Mouse (Mus musculus): ENCODE results near the gene Dlg2.

Gene Dlg2

DNA sequence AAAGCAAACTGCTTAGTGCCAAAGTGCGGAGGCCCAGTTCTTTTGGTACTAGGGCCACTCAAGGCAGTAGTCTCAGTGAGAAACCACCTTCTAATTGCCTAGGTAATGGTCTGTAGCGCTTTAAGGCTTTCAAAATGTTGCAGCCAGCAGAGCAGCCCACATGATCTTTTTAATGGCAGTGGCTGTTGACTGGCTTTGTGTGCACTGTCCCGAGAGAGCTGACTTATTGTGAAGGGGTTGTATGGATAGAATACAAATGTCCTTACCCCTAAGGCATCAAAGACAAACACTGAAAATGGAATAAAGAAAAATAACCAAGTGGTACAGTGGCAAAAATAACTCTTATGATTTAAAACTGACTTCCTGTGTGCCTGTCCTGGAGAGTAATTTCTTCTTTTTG is 1443.3 kb downstream of the Dlg2 start:
- no peak for DNase-seq (ENCODE audit: low spot score)

DNA sequence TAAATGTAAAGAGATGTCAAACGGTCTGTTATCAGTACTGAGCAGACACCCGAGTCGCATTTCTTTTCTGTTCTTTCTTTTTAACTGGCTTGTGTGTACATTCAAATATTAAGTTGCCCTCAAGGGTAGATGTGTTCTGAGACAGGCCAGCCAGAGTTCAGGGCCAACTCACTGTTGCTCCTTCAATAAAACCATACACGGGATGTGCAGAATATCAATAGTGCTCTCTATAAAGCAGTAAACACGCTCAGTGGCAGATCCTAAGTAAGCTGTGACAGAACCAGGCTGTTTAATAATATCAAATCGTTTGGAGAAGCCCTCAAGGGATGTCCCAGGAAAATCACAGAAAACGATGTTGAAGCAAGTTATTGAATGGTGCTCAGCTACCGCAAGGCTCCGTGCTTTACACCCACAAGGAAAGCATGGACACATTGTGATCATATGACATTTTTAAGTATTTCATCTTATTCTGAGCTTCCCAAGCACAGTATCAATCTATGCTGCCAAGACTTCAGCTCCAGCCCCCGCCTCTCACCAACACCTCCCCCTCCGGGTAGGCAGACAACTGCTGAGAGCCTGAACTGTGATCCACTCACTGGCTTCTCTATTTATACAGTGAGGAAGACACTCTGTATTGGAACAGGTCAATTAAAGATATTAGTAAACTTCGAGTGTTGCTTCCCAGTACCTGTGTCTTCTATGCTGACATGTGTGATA is 1458.6 kb downstream of the Dlg2 start:
- no peak for DNase-seq (ENCODE audit: low spot score)

DNA sequence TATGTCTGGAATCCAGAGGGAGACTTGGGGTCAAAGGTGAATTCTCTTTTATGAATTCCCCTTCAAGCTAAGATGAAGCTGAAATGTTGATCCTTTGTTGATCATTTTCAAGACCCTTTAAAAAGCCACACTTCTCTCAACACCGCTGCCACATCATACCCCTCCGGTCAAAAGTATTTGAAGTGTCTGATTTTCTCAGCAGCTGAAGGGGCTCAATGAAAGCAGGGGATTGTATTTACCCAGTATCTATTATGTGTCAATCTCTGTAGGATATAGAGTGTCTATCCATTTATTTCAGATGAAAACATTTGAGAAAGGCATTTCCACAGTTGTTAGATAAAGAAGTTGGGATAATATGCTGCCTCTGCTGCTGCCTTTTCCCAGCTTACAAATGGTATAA is 1459.7 kb downstream of the Dlg2 start:
- DNase-seq (ENCODE audit: low spot score), result no peak

DNA sequence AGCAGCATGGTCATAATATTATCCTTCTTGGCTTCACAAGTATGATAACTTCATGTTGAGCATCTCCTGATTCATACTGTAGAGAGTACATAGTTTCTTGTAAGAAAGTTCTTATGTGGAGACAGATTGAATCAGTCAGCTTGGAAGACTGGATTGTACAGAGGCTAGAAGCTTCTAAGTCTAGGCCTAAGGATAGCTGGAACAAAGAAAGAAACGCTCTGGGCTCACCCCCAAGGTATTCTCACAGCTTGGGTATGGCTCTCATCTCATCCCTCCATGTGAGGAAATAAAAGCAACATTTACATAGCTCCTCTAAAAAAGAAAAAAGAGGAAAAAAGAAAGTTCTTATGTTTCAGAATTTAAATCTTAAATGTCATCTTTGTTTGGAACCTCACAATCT is 1466.8 kb downstream of the Dlg2 start:
- DNase-seq (ENCODE audit: low spot score), result no peak

DNA sequence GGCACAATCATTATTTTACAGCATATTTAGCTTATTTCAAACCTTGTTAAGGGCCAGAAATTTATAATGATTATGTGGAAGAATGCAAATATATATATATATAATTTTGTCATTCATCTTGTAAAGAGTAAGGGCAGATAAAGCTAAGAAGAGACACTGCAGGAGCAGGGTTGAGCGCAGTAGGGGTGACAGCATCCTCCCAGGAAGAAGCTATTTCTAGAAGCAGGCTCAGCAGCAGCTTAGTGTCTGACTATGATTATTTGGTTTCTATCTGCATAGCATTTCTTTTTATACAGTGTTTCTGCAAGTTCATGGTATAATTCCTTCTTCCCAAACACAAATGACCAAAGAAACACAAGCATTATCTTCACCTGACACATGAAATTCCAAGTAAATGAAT is 1479.1 kb downstream of the Dlg2 start:
- DNase-seq (ENCODE audit: low spot score), result no peak

DNA sequence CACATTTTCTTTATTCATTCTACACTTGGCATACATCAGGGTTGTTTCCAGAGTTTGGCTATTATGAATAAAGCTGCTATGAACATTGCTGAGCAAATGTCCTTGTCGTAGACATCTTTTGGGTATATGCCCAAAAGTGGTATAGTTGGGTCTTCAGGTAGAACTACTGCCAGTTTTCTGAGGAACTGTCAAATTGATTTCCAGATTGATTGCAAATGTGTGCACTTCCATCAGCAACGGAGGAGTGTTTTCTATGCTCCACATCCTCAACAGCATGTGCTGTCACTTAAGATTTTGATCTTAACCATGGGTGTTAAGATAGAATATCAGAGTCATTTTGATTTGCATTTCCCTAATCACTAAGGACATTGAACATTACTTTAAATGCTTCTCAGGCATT is 1486.5 kb downstream of the Dlg2 start:
- no peak for DNase-seq (ENCODE audit: low spot score)

DNA sequence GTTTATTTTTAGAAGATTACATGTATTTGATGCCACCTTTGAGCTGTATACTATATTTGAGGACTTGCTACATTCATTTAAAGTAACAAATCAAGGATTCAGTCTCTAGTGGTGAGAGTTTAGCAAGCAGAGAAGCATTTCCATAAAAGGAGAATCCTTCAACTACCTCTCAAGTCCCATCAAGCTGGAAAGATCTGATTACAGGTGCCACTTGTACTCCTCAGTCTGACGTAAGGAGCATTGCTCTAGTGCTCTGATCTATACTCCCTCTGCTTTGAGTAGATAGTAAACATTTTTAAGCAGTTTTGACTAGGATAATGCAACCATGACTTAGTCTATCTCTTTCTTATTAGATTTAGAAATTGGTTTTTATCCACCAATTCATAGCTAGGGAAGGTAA is 1496.5 kb downstream of the Dlg2 start:
- no peak for DNase-seq (ENCODE audit: low spot score)

DNA sequence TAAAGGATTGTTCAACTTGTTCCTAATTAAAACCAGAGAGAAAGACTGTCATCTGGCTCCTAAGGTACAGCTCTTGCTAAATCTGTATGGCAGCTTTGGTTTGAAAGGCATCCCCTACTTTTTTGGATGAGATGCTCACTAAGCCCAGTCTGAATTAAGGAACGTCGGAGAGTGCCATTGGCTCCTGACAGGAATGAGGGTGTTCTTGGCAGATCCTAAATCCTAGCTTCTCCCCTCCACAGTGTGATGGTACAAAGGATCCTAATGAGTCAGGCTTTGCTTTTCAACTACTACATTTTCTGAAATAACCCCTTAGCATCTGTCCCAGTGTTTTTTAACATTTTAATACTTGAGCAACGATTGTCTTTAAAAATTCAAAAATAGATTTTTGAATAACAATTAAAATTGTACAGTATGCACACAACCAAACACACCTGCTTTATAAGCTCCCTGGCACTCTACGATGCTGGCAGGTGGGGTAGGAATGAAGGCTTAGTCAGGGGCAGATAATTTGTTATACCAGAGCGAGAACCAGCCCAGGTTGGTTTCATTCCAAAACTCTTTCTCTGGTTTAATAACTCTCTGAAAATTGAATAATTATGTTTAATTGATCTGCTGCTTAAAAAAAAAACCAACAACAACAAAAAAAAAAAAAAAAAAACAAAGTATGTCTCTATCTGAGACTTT is 1527.4 kb downstream of the Dlg2 start:
- no peak for DNase-seq (ENCODE audit: low spot score)

DNA sequence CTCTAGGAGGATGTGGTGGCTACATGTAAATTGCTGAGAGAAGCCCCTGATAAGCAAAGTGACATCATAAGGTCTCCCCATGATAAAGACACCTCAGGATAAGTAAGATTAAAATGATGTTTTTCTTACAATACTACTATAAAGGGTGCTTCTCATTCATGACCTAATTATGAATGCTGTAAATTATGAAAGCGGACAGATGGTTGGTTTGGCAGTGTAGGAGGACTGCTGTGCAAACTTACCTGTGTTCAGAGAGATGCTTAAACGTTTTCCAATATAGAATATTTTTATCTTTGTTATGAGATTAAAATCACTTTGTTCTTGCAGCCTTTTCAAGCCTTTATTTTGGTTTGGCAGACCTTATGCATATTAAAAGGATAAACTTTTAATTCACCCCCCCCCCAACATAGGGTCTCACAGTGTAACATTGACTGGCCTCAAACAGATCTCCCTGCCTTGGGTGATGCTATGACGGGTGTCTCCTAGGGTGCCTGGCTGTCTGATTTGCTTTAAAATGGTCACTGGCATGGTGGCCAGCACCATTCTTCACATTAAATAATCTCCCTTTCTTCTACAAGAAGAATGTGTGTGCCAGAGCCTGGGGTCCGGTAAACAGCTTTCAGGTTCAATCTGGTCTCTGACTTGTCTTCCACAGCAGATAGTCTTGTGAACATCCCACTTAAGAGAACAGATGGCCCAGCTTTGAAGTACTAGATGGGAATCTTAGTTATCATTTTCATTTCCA is 1529.4 kb downstream of the Dlg2 start:
- no peak for DNase-seq (ENCODE audit: low spot score)

DNA sequence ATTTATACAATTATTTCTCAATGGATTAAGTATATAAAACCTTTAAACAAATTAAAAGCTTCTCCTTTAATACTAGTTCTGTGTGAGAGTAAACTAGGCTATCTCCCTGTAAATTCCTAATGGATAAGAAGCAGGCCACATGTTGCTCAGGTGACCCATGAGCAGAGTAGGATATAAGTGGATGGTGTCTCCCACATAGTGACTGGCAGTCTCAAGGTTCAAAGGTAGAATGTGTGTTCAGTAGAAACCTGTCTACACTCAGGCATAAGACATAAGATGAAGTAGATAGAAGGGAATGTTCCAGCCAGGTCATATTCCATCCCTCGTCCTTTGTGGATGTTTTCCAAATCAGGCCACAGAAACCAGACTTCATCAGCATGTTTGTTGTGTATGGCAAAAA is 1532.2 kb downstream of the Dlg2 start:
- no peak for DNase-seq (ENCODE audit: low spot score)

DNA sequence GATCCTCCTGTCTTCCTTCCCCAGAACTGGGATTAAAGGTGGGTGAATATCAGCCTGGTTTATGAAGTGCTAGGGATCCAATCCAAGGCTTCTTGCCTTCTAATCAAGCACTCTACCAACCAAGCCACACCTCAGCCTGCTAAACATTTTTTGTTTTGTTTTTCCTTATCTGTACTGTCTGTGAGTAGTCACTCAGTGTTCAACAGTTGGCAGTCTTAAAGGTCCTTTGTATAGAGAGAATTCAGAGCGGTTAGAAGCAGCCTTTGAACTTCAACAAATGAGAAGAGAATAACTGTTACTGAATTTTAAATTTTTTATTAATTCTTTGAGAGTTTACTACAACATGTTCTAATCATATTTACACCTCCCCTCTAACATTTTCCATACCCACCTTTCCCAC is 1548.5 kb downstream of the Dlg2 start:
- no peak for DNase-seq (ENCODE audit: low spot score)

DNA sequence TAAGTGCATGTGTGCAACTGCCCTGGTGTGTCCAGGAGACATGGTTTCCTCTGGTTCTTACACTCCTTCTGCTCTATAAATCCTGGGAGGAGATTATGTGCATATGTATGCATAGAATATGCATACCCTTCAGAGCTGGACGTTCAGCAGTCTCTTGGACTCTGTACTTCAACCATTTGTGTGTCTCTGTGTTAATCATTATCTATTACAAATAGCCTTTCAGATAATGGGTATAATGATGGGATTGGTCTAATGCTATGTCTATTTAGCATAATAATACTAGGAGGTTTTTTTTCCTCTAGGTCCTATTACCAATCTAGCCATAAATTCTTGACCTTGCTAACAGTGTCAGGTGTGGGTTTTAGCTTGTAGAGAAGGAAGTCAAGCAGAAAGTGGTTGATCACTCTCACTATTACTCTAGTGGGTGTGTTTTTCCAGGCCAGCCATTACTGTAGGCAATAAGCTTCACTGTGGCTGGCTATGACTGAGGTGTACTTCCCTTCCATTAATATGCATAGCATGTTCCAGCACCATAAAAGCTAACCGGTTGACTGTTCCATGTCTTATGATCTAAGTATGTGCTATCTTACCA is 1549.1 kb downstream of the Dlg2 start:
- no peak for DNase-seq (ENCODE audit: low spot score)

DNA sequence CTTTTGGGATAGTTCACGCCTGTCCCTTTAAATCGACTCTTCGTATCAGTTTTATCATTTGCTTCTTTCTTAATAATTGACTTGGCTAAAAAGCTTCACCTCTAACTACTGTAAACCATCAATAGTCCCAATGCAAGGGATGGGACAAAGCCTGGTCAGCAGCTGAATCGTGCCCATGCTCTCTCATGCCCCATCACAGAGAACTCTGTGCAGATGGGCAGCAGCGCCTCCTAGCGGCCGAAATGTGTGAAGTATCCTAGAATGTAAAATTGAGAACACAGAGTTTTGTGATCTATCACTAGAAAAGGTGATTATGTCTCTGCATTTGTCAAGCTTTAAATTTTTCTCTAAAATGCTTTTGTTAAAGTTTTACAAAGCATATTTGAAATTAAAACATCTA is 1550.6 kb downstream of the Dlg2 start:
- DNase-seq (ENCODE audit: low spot score), result peak; percentile 89

DNA sequence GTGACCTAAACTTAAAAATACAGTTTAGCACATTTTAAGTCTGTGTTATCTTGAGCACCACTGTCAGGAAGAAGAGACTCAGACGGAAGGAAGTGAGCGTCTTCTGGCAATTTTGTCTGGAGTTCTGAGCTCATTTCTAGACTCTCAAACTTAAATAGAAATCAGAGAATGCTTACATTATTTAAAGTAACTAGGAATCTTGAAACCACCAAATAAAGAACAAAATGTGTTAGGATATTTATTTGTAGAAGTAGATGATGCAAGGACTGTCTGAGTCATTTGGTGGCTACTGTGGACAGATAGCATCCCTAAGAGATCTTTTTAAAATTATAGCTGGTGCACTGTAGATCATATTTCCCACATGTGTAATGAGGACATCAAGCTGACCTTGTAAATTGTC is 1557.8 kb downstream of the Dlg2 start:
- no peak for DNase-seq (ENCODE audit: low spot score)

DNA sequence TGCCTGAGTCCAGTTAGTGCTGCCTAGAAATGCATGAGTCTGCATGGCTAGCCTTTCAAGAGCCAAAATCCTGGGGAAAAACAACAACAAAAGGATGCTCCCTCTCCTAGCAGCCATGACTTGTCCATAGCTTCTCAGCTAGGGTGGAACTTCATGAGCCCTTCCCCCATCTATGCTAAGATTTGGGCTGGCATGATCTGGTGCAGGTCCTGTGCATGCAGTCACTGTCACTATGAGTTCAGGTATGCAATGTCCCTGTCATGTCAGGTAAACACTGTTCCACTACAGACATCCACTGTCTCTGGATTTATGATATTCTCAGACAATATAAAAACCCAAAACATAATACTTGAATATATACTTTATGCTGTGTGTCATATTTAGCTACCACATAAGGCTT is 1563.7 kb downstream of the Dlg2 start:
- no peak for DNase-seq (ENCODE audit: low spot score)

DNA sequence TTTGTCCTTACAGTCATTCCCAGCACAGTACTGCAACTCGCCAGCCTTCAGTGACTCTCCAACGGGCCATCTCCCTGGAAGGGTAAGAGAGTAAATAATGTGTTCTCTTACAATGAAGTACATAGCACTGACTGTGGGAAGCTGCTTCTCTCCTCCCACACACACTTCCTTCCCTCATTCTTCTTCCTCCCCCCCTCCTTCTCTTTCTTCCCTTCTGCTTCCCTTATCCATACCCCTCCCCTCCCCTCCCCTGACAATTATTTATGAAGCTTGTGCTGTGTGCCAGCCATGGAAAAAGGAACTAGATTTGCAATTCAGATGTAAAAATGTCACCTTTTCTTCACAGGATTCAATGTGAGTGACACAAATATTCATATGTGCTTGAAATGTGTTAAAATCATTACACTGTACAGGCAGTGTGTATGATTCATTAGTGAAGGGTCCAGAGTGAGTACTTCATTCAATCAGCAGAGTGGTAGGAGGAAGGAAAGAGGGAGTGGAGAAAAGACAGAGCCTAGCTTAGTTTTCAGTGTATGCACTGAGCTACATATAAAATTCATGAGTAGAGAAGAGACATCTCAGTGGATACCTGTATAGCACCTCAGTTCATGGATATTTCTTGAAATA is 1564.4 kb downstream of the Dlg2 start:
- DNase-seq (ENCODE audit: low spot score), result no peak

DNA sequence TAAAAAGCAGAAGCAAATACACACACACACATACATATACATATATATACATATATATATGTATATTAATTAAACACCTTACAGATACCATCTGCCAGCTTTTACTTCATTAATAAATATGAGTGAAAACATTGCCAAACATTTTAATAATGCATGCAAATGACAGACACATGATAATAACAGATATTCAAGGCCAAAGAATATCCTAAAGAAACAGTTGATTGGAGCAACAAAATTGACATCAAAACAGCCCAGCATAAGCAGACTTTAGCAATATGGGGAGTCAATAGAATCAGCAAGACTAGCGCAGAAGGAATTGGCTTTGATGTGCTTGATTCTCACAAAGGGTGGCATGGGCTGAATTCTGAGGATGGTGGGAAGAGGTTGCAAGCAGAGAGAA is 1568.5 kb downstream of the Dlg2 start:
- DNase-seq (ENCODE audit: low spot score), result no peak

DNA sequence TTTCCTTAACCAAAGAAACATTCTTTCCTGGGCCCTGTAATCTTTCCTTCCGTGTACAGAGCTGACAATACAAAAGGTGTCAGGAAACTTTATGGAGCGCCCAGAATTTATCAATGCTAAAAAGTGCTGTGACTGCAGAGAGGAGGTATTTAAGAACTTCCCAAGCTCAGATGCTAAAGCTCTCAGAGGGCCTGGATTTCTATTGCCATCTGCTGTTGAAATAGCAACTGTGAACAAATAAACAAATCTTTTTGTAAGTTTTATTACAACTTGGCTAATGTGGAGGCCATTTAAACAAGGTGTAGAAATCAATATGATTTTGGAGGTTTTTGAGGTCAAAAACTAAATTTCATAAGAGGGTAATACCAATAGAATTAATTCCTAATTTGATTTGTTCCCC is 1570.8 kb downstream of the Dlg2 start:
- DNase-seq (ENCODE audit: low spot score), result no peak

DNA sequence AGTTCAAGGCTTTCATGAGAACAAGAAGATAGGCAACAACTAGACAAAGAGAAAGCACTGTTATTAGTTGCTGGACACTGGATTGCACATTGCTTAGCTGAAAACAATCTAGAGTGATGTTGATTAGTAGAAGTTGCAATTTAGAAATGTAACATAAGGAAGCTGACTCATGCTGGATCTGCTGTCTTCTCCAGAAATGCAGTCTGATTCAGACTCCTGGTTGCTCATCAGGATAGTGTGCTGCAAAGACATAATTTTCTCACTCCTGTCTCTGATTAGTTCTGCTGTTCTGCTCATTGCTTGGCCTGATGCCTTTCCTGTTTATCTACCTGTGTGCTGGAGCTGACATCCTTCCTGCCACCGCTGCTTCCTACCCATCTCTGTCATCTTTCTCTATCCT is 1572.4 kb downstream of the Dlg2 start:
- no peak for DNase-seq (ENCODE audit: low spot score)

DNA sequence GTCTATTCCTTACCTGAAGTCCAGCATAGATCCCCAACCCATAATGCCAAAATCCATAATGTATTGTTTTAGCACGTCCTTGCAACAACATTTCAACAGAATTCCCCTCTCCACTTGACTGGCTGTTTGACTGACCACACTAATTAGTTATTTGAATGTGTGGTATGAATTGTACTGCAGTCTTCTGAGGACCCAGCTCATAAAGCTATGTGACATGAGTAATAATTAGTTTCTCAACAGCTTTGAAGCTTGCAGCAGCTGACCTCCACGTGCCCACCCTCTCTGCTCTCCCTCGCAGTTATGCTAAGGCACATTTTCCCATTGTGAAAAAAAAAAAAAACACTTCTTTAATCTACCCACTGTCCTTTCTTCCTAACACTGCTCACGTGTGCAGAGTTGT is 1590.4 kb downstream of the Dlg2 start:
- no peak for DNase-seq (ENCODE audit: low spot score)

DNA sequence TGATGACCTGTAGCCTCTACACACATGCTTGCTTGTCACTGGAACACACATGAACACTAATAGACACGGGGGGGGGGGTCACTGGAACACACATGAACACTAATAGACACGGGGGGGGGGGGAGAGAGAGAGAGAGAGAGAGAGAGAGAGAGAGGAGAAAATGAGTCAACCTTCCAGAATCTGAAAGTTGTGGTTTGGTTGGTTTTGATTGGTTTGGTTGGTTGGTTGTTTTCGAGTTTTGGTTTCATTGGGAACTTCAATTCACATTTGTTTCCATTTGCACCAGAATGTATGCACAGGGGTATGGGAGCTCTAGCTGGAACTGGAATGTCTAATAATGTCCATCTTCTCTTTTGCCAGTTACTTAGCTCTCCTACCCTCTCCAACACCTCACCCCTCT is 1611.0 kb downstream of the Dlg2 start:
- no peak for DNase-seq (ENCODE audit: low spot score)

DNA sequence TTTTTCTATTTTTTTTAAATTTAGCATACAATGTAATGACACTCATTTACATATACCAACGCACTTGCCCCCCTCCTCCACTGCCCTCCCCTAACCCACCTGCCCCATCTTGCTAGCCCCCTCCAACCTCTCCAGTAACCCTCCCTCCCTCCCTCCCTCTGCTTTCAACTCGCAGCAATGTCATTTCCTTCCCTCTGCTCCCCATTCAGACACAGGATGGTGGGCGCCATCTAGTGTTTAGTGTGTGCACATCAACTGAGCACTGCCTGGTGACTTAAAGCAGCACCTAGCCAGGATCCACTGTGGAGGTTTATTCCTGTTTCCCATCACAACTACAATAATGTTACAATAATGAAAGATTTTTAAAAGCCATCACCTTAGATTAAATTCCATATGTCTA is 1617.4 kb downstream of the Dlg2 start:
- peak; percentile 89 for DNase-seq (ENCODE audit: low spot score)

DNA sequence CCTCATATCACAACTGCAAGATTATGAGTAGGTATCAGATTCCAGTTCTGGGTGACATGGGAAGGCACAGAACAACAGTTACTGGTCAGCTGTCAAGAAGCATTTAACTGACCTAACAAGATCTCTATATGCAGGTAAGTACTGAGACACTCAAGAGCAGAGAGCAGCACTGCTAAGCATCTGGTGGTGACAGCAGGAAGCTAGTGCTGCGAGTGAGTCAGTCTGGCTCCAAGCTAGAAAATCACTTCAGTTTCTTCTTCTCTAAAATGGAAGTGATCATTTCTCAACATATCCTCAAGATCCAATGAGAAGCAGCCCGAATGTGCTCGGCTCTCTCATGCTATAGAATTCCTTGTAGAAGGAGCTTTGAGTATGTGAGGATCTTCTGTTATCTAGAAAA is 1618.7 kb downstream of the Dlg2 start:
- DNase-seq (ENCODE audit: low spot score), result no peak

All from embryo, embryonic 10 days (tissue).